Mouse (Mus musculus) heart, embryonic 12.5 days (tissue): ENCODE measurements around the gene Lgr4. TPM values are rescaled to one million over a fixed set of nuclear protein-coding genes. Genes with fewer than 3 reads are reported as not detected.

Experiments
- ATAC-seq: fragments of 200-750 bp; cut with Nextera tagmentation; 2 replicates; pipeline ENCODE4 v1.8.0; 2017; ENCODE audit warnings: moderate TSS enrichment, moderate library complexity; ENCODE audit not compliant: insufficient number of reproducible peaks, low FRiP score
- H3K27ac ChIP-seq: fragments of 300-500 bp; sonication (generic); 2 replicates; pipeline ENCODE4 v1.5.1; 2016; ENCODE audit warnings: mild to moderate bottlenecking, moderate library complexity; ENCODE audit not compliant: poor library complexity, severe bottlenecking
- H3K27me3 ChIP-seq: fragments of 300-500 bp; sonication (generic); replicated peaks from 2 replicates; pipeline ENCODE4 v1.6.1; 2016; ENCODE audit warnings: mild to moderate bottlenecking, moderate library complexity
- H3K36me3 ChIP-seq: fragments of 300-500 bp; sonication (generic); 2 replicates; pipeline ENCODE4 v1.6.1; 2016; ENCODE audit warnings: mild to moderate bottlenecking, moderate library complexity
- H3K4me1 ChIP-seq: fragments of 300-500 bp; sonication (generic); replicated peaks from 2 replicates; pipeline ENCODE4 v1.6.1; 2016; ENCODE audit warnings: mild to moderate bottlenecking
- H3K4me2 ChIP-seq: fragments of 300-500 bp; sonication (generic); 2 replicates; pipeline ENCODE4 v1.6.1; 2016; ENCODE audit warnings: mild to moderate bottlenecking, moderate library complexity
- H3K4me3 ChIP-seq: fragments of 300-500 bp; sonication (generic); 2 replicates; pipeline ENCODE4 v1.5.1; 2016; ENCODE audit warnings: mild to moderate bottlenecking
- H3K9ac ChIP-seq: fragments of 300-500 bp; sonication (generic); 2 replicates; pipeline ENCODE4 v1.6.1; 2016; ENCODE audit warnings: mild to moderate bottlenecking, moderate library complexity
- H3K9me3 ChIP-seq: fragments of 300-500 bp; sonication (generic); replicated peaks from 2 replicates; pipeline ENCODE4 v1.6.1; 2016; ENCODE audit warnings: mild to moderate bottlenecking, moderate library complexity
- WGBS: fragments of 180-500 bp; shearing (Covaris S2); methylation state at CpG from one replicate; pipeline ENCODE4 v1.1.7; 2016; 5-methylcytosine and 5-hydroxymethylcytosine counted together
- polyA plus RNA-seq: library from polyadenylated mRNA; unstranded; fragments of >200 nt; fragmentation: Nextera tagmentation; extraction: Ambion mirVana; gene quantifications from 2 replicates; pipeline ENCODE4 v1.2.1, GENCODE M21; 2016

Gene Lgr4
- polyA plus RNA-seq, 1 experiment from 2014 or later: 15.1 TPM

DNA sequence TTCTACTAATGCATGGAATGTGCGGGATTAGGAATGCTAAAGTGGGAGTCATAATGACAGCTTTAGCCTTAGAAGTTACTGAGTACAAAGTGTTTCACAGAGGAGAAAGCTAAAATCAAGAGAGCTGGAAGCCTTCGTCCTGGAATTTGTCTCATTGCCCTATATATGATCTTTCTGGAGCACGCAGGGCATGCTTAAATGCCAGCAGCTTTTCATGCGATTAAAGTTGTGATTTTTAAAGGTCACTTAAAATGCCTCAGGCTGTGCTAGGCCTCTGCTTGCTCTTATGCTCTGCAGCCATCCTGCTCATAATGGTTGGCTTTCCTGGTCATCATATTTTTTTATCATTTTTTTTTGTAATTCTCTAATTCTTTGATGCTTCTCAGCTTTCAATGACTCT, 43.7 kb downstream of the Lgr4 start:
- 68% methylated on average over 4 of the region's 4 CpGs for WGBS
- Histone ChIP-seq H3K4me2 (no peak overlapping the region), H3K4me3 (no peak overlapping the region), H3K4me1 (peaks cover 34% of the 10 kb centered on the region), H3K27me3 (no peaks in the 10 kb centered on the region), H3K9me3 (no peaks in the 10 kb centered on the region), H3K36me3 (no peaks in the 10 kb centered on the region), H3K9ac (no peak overlapping the region), H3K27ac (no peak overlapping the region)
- no peak for ATAC-seq

DNA sequence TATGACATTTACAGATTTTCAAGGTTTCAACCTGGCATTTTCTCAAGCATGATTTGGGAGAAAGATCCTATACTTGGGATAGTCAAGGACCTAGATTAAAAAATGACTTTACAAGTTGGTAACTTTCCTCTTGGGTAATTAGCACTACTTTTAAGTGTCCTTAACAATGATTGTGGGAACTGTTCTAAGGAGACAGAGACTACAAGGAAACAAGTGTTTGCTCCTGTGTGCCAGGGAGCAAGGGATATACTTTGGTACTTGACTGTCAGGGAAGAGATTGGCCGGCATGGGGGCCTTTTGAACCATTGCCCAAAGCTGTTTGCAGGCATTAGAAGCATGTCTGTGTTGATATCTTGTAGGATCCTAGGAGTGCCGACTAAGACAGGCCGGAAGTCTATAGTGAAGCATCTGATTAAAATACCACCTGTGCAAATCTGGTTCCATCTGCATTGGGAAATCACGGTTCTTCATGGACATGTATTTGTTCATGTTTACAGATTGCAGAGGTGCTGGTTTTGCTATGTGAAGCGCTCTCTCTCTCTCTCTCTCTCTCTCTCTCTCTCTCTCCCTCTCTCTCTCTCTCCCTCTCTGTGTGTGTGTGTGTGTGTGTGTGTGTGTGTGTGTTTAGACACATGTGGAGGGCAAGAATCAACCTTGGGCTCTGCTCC, 46.3 kb downstream of the Lgr4 start:
- Histone ChIP-seq H3K9ac (no peak overlapping the region), H3K27ac (no peak overlapping the region), H3K4me3 (no peak overlapping the region), H3K4me2 (no peak overlapping the region), H3K36me3 (no peaks in the 10 kb centered on the region), H3K9me3 (no peaks in the 10 kb centered on the region), H3K4me1 (peaks cover 28% of the 10 kb centered on the region), H3K27me3 (no peaks in the 10 kb centered on the region)
- no peak for ATAC-seq
- WGBS: 79% methylated on average over 5 of the region's 5 CpGs

DNA sequence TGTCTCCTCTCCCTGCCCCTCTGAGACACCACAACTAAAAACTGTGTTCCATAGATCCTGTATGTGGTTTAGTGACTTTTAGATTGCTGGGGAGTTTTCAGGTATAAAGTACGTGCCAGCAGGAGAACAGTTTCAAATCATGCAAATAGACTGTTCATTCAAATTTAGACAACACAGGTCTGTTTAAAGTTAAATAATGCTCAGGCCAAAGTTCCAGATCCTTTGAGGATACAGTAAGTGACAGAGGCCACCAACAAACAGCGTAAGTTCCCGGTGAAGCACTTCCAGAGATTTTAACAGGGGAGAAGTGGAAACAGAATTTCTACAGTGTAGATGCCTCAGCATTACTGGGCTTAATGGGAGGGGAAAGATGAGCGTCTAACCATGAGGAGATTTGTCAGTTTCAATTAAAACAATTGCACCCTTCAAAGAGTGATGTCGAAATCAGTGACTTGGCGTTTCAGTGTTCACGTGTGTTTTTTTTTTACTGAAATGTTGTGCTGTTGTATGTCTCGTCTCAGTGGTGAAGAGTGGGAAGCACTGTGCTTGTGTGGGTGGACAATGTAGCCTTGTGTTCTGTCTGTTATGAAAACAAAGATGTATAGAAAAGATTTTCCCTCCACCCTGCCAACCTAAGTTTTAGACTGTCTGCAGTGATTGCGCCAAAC, 48.4 kb downstream of the Lgr4 start:
- Histone ChIP-seq H3K9me3 (no peaks in the 10 kb centered on the region), H3K27me3 (no peaks in the 10 kb centered on the region), H3K9ac (no peak overlapping the region), H3K27ac (no peak overlapping the region), H3K4me2 (no peak overlapping the region), H3K4me3 (no peak overlapping the region), H3K4me1 (peaks cover 33% of the 10 kb centered on the region), H3K36me3 (no peaks in the 10 kb centered on the region)
- ATAC-seq: no peak
- WGBS: 79% methylated on average over 9 of the region's 9 CpGs

DNA sequence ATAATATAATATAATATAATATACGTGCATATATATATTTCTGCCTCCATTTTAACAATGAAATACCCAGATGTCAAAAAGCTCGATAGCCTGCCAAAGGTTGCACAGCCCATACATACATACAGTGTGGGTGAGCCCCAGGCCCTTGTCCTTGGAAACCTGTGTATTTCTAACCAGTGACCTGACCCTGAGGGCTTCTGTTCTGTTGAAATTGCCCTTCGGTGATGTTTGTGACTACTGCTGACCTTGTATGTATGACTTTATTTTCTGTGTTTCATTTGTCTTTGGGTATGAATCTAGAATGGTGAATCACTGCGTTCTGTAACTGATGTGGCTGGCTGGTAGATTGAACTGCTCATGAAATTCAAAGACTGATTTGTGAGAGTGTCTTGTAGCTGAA, 49.4 kb downstream of the Lgr4 start:
- Histone ChIP-seq H3K9ac (no peak overlapping the region), H3K4me2 (no peak overlapping the region), H3K27me3 (no peaks in the 10 kb centered on the region), H3K27ac (no peak overlapping the region), H3K4me1 (peaks cover 32% of the 10 kb centered on the region), H3K9me3 (no peaks in the 10 kb centered on the region), H3K36me3 (no peaks in the 10 kb centered on the region), H3K4me3 (no peak overlapping the region)
- no peak for ATAC-seq
- 96% methylated on average over 4 of the region's 4 CpGs for WGBS

DNA sequence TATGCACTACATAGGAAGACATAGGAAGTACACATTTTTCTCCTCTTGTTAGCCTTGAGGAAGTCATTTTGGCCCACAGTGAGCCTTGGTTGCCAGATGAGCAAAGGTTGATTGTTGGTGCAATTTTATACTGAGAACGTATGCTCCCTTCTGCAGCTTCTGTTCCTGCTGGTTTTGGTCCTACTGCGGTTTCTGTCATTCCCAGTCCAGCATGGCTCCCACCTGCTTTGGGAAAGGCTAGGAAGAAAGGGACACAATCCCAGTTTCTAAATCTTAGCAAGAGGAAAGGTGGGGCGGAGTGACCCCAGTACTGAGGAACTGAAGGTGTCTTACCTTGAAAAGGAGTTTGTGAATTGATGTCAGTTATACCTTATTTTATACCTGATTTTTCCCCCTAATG, 51.9 kb downstream of the Lgr4 start:
- no peak for ATAC-seq
- peak overlapping the region; percentile 46; the same call in 1 of the 2 replicates for H3K4me2 ChIP-seq
- H3K27ac ChIP-seq: peak overlapping the region; percentile 52; the same call in 1 of the 2 replicates
- 84% methylated on average over 3 of the region's 3 CpGs for WGBS
- H3K9me3 ChIP-seq: no peaks in the 10 kb centered on the region
- H3K36me3 ChIP-seq: no peaks in the 10 kb centered on the region
- no peak overlapping the region for H3K9ac ChIP-seq
- H3K27me3 ChIP-seq: no peaks in the 10 kb centered on the region
- H3K4me3 ChIP-seq: no peak overlapping the region
- H3K4me1 ChIP-seq: peaks cover 23% of the 10 kb centered on the region

DNA sequence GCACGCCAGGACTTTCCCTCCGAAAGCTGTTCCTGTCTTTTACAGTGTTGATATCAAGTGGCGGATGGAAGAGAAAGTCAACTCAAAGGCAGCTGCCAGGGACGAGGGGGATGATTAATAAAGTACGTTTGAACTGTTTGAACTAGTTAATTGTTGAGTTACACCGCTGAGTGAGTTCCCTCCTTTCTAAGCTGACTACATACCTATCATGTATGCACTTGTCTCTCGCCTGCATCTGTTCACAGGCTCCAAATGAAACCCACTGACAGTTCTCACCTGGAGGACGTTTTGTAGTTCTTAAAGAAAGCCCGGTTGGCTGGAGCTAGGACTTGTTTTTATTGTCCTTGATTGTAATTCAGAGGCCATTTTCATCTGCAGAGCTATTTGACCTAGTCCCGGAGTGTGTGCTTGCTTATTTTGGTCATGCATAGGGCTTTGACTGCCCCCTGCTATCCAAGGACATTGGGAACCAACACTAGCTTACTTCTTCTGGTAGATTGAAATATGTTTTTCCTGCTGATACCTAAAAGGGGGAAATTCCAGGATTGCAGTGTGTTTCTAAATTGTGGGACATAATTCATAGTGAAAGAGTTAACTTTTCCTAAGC, 52.6 kb downstream of the Lgr4 start:
- H3K4me1 ChIP-seq: peaks cover 26% of the 10 kb centered on the region
- no peaks in the 10 kb centered on the region for H3K9me3 ChIP-seq
- peak overlapping the region; percentile 52; the same call in 1 of the 2 replicates for H3K27ac ChIP-seq
- peak overlapping the region; percentile 46 for H3K4me2 ChIP-seq
- H3K27me3 ChIP-seq: no peaks in the 10 kb centered on the region
- H3K36me3 ChIP-seq: no peaks in the 10 kb centered on the region
- no peak for ATAC-seq
- H3K4me3 ChIP-seq: no peak overlapping the region
- WGBS: 32% methylated on average over 10 of the region's 10 CpGs
- no peak overlapping the region for H3K9ac ChIP-seq

DNA sequence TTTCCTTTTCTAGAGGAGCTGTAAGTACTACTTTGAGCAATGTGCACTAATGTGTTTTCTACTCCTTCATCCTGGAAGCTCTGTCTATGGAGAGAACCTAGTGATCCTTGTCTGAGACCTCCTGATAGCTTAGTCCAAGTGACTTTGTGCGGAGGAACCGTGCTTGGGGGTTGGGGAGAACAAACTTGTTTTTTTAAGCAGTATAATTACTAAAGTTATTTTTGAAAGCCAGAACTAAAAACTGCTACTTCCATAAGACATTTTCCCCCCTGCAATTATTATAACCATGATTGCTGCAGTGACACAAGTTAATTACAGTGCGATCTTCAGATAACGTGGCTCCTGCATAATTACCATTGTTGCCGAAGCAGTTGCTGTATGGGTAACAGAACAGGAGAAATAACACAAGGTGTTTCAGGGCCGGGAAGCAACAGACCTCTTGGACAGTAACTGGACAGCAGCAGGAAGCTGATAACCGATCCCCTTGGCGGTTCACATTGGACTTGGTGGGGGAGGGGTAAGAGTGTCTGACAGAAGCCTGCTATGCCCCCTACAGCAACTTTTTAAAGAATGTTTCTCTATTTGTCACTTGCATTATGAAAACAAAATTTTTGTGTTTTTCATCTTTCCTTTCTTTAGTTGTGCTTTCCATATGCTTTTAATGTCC, 53.4 kb downstream of the Lgr4 start:
- ATAC-seq: no peak
- H3K4me1 ChIP-seq: peaks cover 26% of the 10 kb centered on the region
- no peak overlapping the region for H3K9ac ChIP-seq
- H3K27ac ChIP-seq: no peak overlapping the region; the same call in 1 of the 2 replicates
- no peaks in the 10 kb centered on the region for H3K27me3 ChIP-seq
- no peak overlapping the region for H3K4me3 ChIP-seq
- H3K36me3 ChIP-seq: peaks cover 5% of the 10 kb centered on the region
- WGBS: 38% methylated on average over 8 of the region's 8 CpGs
- H3K4me2 ChIP-seq: peak overlapping the region; percentile 20; the same call in 1 of the 2 replicates
- no peaks in the 10 kb centered on the region for H3K9me3 ChIP-seq

DNA sequence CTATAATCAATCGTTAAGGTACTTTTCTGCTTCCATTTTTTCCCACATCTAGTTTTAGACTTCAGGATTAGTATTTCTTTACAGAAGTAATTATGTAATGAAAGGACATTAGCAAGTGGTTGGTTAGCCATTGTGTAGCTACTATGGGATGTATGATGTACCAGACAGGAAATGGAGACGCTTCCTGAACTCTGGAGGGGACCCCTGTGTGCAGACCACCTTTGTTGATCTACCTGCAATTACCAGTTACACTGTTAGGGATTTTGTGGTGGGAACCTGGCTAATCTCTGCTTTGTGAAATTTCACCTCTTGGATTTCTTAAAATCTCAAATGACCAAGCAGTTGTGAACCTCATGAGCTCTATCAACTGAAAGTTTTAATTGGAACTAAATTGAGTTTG, 54.9 kb downstream of the Lgr4 start:
- no peak overlapping the region for H3K27ac ChIP-seq
- H3K27me3 ChIP-seq: no peaks in the 10 kb centered on the region
- no peaks in the 10 kb centered on the region for H3K9me3 ChIP-seq
- peaks cover 5% of the 10 kb centered on the region for H3K36me3 ChIP-seq
- no peak overlapping the region for H3K9ac ChIP-seq
- no peak overlapping the region for H3K4me3 ChIP-seq
- 89% methylated on average over 2 of the region's 2 CpGs for WGBS
- peaks cover 29% of the 10 kb centered on the region for H3K4me1 ChIP-seq
- no peak overlapping the region for H3K4me2 ChIP-seq
- ATAC-seq: no peak

DNA sequence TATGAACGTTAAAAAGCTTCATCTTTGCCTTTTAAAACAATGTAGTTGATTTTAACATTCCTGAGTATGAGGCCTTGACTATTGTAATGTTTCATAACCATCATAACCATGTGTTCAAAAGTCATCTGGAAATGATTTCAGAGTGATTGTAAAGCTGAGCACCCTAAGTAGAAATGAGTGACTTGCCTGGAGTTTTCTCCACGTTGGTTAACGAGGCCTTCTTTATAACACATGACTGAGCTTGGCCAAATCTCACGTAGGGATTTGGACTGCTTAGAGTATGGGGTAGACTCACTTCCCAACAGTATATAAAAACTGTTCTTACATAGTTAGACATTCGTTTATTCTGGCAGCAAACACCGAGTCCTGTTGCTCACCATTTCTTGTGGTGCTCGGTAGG, 55.5 kb downstream of the Lgr4 start:
- H3K9ac ChIP-seq: no peak overlapping the region
- H3K27me3 ChIP-seq: no peaks in the 10 kb centered on the region
- no peak overlapping the region for H3K4me3 ChIP-seq
- ATAC-seq: no peak
- H3K36me3 ChIP-seq: peaks cover 5% of the 10 kb centered on the region
- peaks cover 31% of the 10 kb centered on the region for H3K4me1 ChIP-seq
- WGBS: 81% methylated on average over 7 of the region's 7 CpGs
- no peak overlapping the region for H3K4me2 ChIP-seq
- no peak overlapping the region for H3K27ac ChIP-seq
- H3K9me3 ChIP-seq: no peaks in the 10 kb centered on the region

DNA sequence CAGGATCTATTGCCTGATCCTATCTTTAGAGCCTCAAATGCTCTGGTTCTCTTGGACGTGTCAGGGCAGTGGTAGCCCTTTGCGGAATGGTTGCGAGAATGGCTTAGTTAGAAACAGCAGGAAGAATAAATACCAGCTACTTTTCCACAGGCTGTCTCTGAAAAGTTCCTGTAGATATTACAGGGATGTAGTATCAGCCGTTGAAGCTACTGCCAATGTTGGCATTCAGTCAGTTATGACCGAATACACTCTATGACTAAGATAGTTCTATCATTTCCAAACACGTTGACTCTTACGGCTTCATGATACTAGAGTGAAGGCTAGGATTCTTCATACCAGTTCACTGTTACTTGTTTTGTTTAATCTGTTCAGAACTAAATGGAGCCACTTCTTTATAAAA, 57.4 kb downstream of the Lgr4 start:
- ATAC-seq: no peak
- WGBS: 81% methylated on average over 7 of the region's 7 CpGs
- no peak overlapping the region for H3K27ac ChIP-seq
- peaks cover 25% of the 10 kb centered on the region for H3K4me1 ChIP-seq
- no peak overlapping the region for H3K4me3 ChIP-seq
- H3K36me3 ChIP-seq: peaks cover 5% of the 10 kb centered on the region
- H3K27me3 ChIP-seq: no peaks in the 10 kb centered on the region
- H3K4me2 ChIP-seq: no peak overlapping the region
- no peaks in the 10 kb centered on the region for H3K9me3 ChIP-seq
- H3K9ac ChIP-seq: no peak overlapping the region

DNA sequence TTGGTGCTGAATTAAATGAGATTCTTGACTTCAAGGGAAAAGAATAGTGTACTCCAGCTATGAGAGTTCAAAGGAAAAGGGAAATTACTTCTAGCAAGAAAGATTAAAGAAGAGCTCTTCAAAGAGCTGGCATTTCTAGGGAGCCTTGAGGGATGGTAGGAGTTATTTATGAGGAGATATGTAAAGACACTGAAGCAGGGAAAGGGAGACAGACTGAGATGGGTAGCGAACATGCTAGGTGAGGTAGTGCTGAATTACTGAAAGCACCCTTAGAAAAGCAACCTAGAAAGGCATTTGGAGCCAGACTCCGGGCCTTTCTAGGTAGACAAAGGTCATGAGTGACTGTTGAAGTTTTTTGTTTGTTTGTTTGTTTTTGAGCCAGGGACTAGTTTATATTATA, 58.7 kb downstream of the Lgr4 start:
- H3K4me2 ChIP-seq: no peak overlapping the region
- no peaks in the 10 kb centered on the region for H3K27me3 ChIP-seq
- 92% methylated on average over 2 of the region's 2 CpGs for WGBS
- no peak overlapping the region for H3K4me3 ChIP-seq
- peaks cover 5% of the 10 kb centered on the region for H3K36me3 ChIP-seq
- no peak overlapping the region for H3K27ac ChIP-seq
- H3K9ac ChIP-seq: no peak overlapping the region
- H3K4me1 ChIP-seq: peaks cover 28% of the 10 kb centered on the region
- no peak for ATAC-seq
- no peaks in the 10 kb centered on the region for H3K9me3 ChIP-seq
